Comparison of ENCODE assay signal across 22 mouse cellular contexts in the genomic region with DNA sequence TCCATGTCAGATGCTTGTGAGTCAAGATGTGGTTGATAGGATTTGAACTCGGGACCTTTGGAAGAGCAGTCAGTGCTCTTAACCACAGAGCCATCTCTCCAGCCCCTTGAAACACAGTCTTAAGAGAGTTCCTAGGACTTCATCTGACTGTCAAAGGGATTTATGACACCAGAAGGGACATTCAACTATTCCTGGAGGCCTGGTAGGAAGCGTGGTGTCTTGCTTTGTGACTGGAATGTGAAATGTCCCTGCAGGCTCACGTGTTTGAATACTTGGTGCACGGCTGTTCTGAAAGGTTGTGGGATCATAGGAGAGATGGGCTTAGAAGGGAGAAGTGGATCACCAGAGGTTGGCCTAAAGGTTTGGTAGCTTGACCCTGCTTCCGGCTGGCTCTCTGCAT.
"Had no signal": no experiment of that assay in that cellular context is flagged by ENCODE, and none has a peak within 500 bp of the region (broad histone marks: within the 10 kb centered on the region; RNA-seq: fewer than 3 reads in every experiment).

No protein-coding gene starts in this region.

- H3K36me3 ChIP-seq: heart, embryonic 13.5 days; heart, embryonic 15.5 days; hindbrain, embryonic 13.5 days; hindbrain, embryonic 15.5 days; limb, embryonic 10.5 days; limb, embryonic 12.5 days; liver, embryonic 12.5 days had no signal

- H3K4me3 ChIP-seq: heart, adult 2 months; heart, embryonic 13.5 days; heart, embryonic 15.5 days; hindbrain, embryonic 13.5 days; hindbrain, embryonic 15.5 days; layer of hippocampus, adult 2 months; left cerebral cortex, adult 2 months; limb, embryonic 10.5 days; limb, embryonic 12.5 days; liver, embryonic 12.5 days had no signal

- H3K27me3 ChIP-seq: heart, embryonic 13.5 days; heart, embryonic 15.5 days; hindbrain, embryonic 13.5 days; hindbrain, embryonic 15.5 days; limb, embryonic 12.5 days; liver, embryonic 12.5 days had no signal

- H3K4me2 ChIP-seq: heart, embryonic 11.5 days; heart, embryonic 13.5 days; heart, embryonic 15.5 days; hindbrain, embryonic 13.5 days; hindbrain, embryonic 15.5 days; limb, embryonic 12.5 days; liver, embryonic 12.5 days had no signal

- H3K9me3 ChIP-seq: heart, embryonic 15.5 days; hindbrain, embryonic 15.5 days; limb, embryonic 10.5 days had no signal

- H3K9ac ChIP-seq: forebrain, postnatal 0 days; heart, embryonic 13.5 days; heart, embryonic 15.5 days; hindbrain, embryonic 13.5 days; hindbrain, embryonic 15.5 days; limb, embryonic 12.5 days; liver, embryonic 12.5 days; liver, embryonic 14.5 days had no signal

- ATAC-seq: forebrain, postnatal 0 days; hindbrain, postnatal 0 days; intestine, embryonic 16.5 days; liver, embryonic 12.5 days had no signal

- DNase-seq: forebrain, postnatal 0 days; gastrocnemius, postnatal 14 days; gastrocnemius, postnatal 36 days; heart, adult 11 months; heart, adult 2 months; heart, postnatal 14 days; heart, postnatal 36 days; liver; lung, adult 18-20 months had no signal

- H3K27ac ChIP-seq: heart, adult 2 months; heart, embryonic 13.5 days; heart, embryonic 15.5 days; hindbrain, embryonic 13.5 days; hindbrain, embryonic 15.5 days; hindbrain, postnatal 0 days; layer of hippocampus, adult 2 months; left cerebral cortex, adult 2 months; limb, embryonic 10.5 days; limb, embryonic 12.5 days; liver, embryonic 12.5 days; liver, embryonic 14.5 days had no signal

- H3K4me1 ChIP-seq: hindbrain, embryonic 13.5 days; hindbrain, embryonic 15.5 days; liver, embryonic 12.5 days had no signal
